Mouse (Mus musculus) heart, postnatal 4 days (tissue): ENCODE results near the gene Wnt4. TPM values are rescaled to one million over a fixed set of nuclear protein-coding genes. Genes with fewer than 3 reads are reported as not detected.
A peak's percentile ranks its signal among the peaks of the same experiment; 100 is the strongest.

Experiments used
- DNase-seq: peaks from one replicate; pipeline ENCODE4 v3.0.0; 2021
- total RNA-seq, 2 experiments: library from RNA; stranded (reverse); gene quantifications; 2 replicates each; pipeline ENCODE4 v1.2.3; 2021

Gene Wnt4
- total RNA-seq: under 1 TPM; 0.76 to 0.88 TPM

GRCm38 (mm10) chr4:137277166-137277513, at the start of gene Wnt4:
Gene Wnt4, plus strand, starts transcription at chr4:137277489.
- peak; percentile 52 for DNase-seq

- peak; percentile 44 for DNase-seq
Observed at GRCm38 (mm10) chr4:137228566-137229115, 48.6 kb upstream of the Wnt4 start.

- peak; percentile 73 for DNase-seq
Observed at GRCm38 (mm10) chr4:137231494-137232470, 45.5 kb upstream of the Wnt4 start.

- no peak for DNase-seq
Observed at GRCm38 (mm10) chr4:137233632-137234031, 43.7 kb upstream of the Wnt4 start.

- DNase-seq: no peak
Observed at GRCm38 (mm10) chr4:137234444-137234843, 42.8 kb upstream of the Wnt4 start.

GRCm38 (mm10) chr4:137235368-137235767, 41.9 kb upstream of the Wnt4 start:
- DNase-seq: no peak

GRCm38 (mm10) chr4:137244883-137245282, 32.4 kb upstream of the Wnt4 start:
- DNase-seq: no peak

GRCm38 (mm10) chr4:137250333-137250732, 27.0 kb upstream of the Wnt4 start:
- DNase-seq: no peak

- DNase-seq: no peak
Observed at GRCm38 (mm10) chr4:137250849-137251248, 26.4 kb upstream of the Wnt4 start.

- no peak for DNase-seq
Observed at GRCm38 (mm10) chr4:137253601-137254000, 23.7 kb upstream of the Wnt4 start.

- no peak for DNase-seq
Observed at GRCm38 (mm10) chr4:137254206-137254976, 22.9 kb upstream of the Wnt4 start.

GRCm38 (mm10) chr4:137255568-137255967, 21.7 kb upstream of the Wnt4 start:
- DNase-seq: no peak

GRCm38 (mm10) chr4:137261826-137262225, 15.5 kb upstream of the Wnt4 start:
- no peak for DNase-seq

- DNase-seq: no peak
Observed at GRCm38 (mm10) chr4:137264066-137264465, 13.2 kb upstream of the Wnt4 start.

GRCm38 (mm10) chr4:137265116-137265515, 12.2 kb upstream of the Wnt4 start:
- DNase-seq: no peak

GRCm38 (mm10) chr4:137268541-137268940, 8.7 kb upstream of the Wnt4 start:
- DNase-seq: no peak

- peak; percentile 40 for DNase-seq
Observed at GRCm38 (mm10) chr4:137271856-137272255, 5.4 kb upstream of the Wnt4 start.

GRCm38 (mm10) chr4:137274304-137274703, 3.0 kb upstream of the Wnt4 start:
- DNase-seq: no peak

- DNase-seq: no peak
Observed at GRCm38 (mm10) chr4:137276443-137277165, 685 bp upstream of the Wnt4 start.

- no peak for DNase-seq
Observed at GRCm38 (mm10) chr4:137277600-137278143, 383 bp downstream of the Wnt4 start.

GRCm38 (mm10) chr4:137278144-137279040, 1.1 kb downstream of the Wnt4 start:
- DNase-seq: no peak
